Mouse (Mus musculus) kidney, embryonic 15.5 days (tissue): ENCODE results near the gene Gm47985. TPM values are rescaled to one million over a fixed set of nuclear protein-coding genes. Genes with fewer than 3 reads are reported as not detected.
"Not testable (repeated sequence)": the region's sequence is repeated elsewhere in the genome, so short reads cannot be mapped to it uniquely, and the experiment has no call there.

Experiments used
- ATAC-seq: fragments of 200-750 bp; cut with Nextera tagmentation; replicated peaks from 2 replicates; pipeline ENCODE4 v1.8.0; 2017; ENCODE audit warnings: moderate TSS enrichment; ENCODE audit not compliant: low FRiP score
- H3K27ac ChIP-seq: fragments of 300-500 bp; sonication (generic); 2 replicates; pipeline ENCODE4 v1.5.1; 2015; ENCODE audit warnings: mild to moderate bottlenecking, inconsistent platforms
- H3K27me3 ChIP-seq: fragments of 300-500 bp; sonication (generic); 2 replicates; pipeline ENCODE4 v1.6.1; 2015; ENCODE audit warnings: inconsistent platforms
- H3K36me3 ChIP-seq: fragments of 300-500 bp; sonication (generic); 2 replicates; pipeline ENCODE4 v1.6.1; 2015; ENCODE audit warnings: inconsistent platforms
- H3K4me1 ChIP-seq: fragments of 300-500 bp; sonication (generic); 2 replicates; pipeline ENCODE4 v1.6.1; 2015; ENCODE audit warnings: inconsistent platforms
- H3K4me2 ChIP-seq: fragments of 300-500 bp; sonication (generic); 2 replicates; pipeline ENCODE4 v1.6.1; 2015; ENCODE audit warnings: moderate library complexity, mild to moderate bottlenecking, inconsistent platforms
- H3K4me3 ChIP-seq: fragments of 300-500 bp; sonication (generic); replicated peaks from 2 replicates; pipeline ENCODE4 v1.5.1; 2015; ENCODE audit warnings: mild to moderate bottlenecking, inconsistent platforms
- H3K9ac ChIP-seq: fragments of 300-500 bp; sonication (generic); 2 replicates; pipeline ENCODE4 v1.6.1; 2015; ENCODE audit warnings: mild to moderate bottlenecking, inconsistent platforms
- H3K9me3 ChIP-seq: fragments of 300-500 bp; sonication (generic); replicated peaks from 2 replicates; pipeline ENCODE4 v1.6.1; 2016; ENCODE audit warnings: inconsistent platforms
- WGBS: fragments of 180-500 bp; shearing (Covaris S2); methylation state at CpG from one replicate; pipeline ENCODE4 v1.1.7; 2015; ENCODE audit warnings: mixed read lengths; 5-methylcytosine and 5-hydroxymethylcytosine counted together
- polyA plus RNA-seq: library from polyadenylated mRNA; unstranded; fragments of >200 nt; fragmentation: Nextera tagmentation; extraction: Ambion mirVana; gene quantifications from 2 replicates; pipeline ENCODE4 v1.2.1, GENCODE M21; 2015

Gene Gm47985
- polyA plus RNA-seq, 1 experiment from 2014 or later = 0.22 TPM

DNA sequence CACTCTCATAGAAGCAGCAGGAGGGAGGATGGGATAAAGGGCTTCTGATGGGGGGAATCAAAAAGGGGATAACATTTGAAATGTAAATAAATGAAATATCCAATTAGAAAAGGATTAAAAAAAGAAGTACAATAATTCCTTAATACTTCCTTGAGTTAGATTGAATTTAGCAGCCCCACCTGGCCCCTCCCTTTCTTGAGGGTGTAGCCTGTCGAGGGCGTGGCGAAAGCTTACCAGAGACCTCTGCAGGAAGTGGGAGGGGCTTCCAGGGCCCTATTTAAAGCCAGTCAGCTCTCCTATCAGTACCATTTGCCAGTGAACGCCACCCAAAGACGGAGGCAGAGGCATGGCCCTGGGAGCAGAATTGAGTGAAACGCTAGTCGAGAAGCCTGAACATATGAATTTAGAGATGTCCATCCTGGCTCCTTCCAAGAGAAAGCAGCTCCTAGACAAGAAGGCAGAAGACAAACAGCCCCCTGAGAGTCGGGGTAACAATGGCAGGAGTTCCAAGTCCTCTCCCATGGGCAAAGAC lies 27.6 kb downstream of the Gm47985 start, which contains the start of gene Gm47996:
Gene Gm47996 (plus strand): TSS at position 308 of the 532 bp plus-strand sequence.
- ATAC-seq, H3K4me2 ChIP-seq, H3K27me3 ChIP-seq, H3K9me3 ChIP-seq, H3K4me3 ChIP-seq, H3K36me3 ChIP-seq, H3K27ac ChIP-seq, H3K9ac ChIP-seq: not testable (repeated sequence)
- H3K4me1 ChIP-seq = peaks cover 11% of the 10 kb centered on the region
- 94% methylated on average over 5 of the region's 8 CpGs for WGBS

DNA sequence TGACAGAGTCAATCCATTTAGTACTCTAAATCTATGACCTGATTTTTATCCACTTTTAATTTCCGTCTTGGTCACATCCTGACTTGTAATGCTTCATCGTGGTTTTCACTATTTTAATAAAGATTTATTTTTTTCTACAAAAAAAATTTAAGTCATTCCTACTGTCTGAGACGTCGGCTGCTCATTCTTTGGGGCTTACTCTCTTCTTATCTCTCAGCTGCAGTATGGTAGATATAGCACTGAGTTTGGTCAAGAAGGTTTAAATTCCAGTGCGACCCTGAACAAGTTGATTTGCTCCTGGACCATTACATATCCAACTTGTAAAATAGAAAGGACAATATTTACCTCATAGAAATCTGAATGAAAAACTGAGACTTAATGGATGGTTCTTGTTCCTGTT lies 29.3 kb downstream of the Gm47985 start:
- not testable (repeated sequence) for H3K4me2 ChIP-seq, H3K27ac ChIP-seq, H3K9ac ChIP-seq, H3K9me3 ChIP-seq, H3K36me3 ChIP-seq, H3K27me3 ChIP-seq, H3K4me3 ChIP-seq, ATAC-seq
- peaks cover 25% of the 10 kb centered on the region for H3K4me1 ChIP-seq
- 88% methylated on average over 5 of the region's 5 CpGs for WGBS

DNA sequence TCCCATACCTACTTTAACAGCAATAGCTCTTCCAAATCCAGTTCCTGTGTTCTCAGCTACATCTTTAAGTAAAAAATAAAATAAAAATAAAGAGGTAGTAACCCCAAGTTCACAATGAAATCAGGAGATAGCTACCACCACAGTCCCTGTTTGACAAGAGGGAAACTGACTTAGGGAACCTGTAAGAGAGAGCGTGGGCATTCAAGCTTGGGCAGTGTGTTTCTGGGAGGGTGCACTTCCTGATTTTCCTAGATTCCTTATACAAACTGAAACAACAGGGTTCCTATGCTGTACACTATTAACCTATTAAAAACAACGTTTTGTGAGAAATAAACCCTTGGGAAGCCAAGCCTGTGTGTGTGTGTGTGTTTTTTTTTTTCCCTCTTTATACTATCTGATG lies 32.5 kb downstream of the Gm47985 start:
- Histone ChIP-seq H3K4me3 (no peak overlapping the region), H3K4me2 (no peak overlapping the region), H3K27me3 (no peaks in the 10 kb centered on the region), H3K4me1 (peaks cover 36% of the 10 kb centered on the region), H3K9me3 (no peaks in the 10 kb centered on the region), H3K36me3 (no peaks in the 10 kb centered on the region), H3K27ac (peak overlapping the region; percentile 7; the same call in 1 of the 2 replicates), H3K9ac (no peak overlapping the region)
- no peak for ATAC-seq
- WGBS = 54% methylated on average over 2 of the region's 2 CpGs

DNA sequence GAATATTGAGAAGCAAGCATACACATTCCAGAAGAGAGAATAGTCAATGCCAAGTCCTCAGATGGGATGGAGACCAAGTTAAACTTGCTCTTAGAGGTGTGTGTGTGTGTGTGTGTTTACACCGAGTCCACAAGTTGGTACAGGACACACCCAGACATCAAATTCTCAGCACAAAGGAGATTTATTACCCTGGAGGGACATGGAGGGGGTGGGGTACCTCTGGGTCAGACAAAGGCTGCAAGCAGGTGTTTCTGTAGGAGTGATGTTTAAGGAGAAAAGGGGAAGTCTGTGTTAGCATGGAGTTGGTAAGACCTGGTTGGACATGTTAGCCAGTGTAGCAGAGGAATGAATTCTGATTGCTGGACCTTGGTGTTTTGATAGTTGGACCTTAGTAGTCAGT lies 33.6 kb downstream of the Gm47985 start:
- 24% methylated on average over 1 of the region's 1 CpGs for WGBS
- Histone ChIP-seq H3K27me3 (no peaks in the 10 kb centered on the region), H3K4me3 (no peak overlapping the region), H3K9me3 (no peaks in the 10 kb centered on the region), H3K9ac (no peak overlapping the region), H3K4me2 (no peak overlapping the region), H3K27ac (peak overlapping the region; percentile 89), H3K36me3 (no peaks in the 10 kb centered on the region), H3K4me1 (peaks cover 36% of the 10 kb centered on the region)
- ATAC-seq = peak; percentile 50

DNA sequence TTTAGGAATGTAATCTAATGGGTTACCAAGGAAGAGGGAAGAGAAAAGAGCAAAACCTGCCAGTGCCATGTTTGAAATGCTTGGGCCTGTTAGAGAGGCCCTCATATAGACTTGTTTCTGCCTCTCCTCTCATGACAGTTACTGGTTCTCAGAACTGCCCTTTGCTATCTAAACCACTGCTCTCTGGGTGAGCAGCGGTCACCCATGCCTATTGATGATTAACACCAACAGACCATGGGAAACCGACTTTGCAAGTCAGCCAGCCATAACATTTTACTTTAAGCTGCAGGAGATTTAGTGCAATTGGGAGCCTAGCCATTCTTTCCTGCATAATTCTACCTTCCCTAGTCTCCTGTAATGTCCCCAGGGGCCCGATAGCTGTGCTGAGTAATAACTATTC lies 34.1 kb downstream of the Gm47985 start:
- no peak overlapping the region for H3K9ac ChIP-seq
- peaks cover 36% of the 10 kb centered on the region for H3K4me1 ChIP-seq
- no peak overlapping the region for H3K4me2 ChIP-seq
- no peaks in the 10 kb centered on the region for H3K27me3 ChIP-seq
- no peak overlapping the region for H3K4me3 ChIP-seq
- H3K27ac ChIP-seq = peak overlapping the region; percentile 89
- ATAC-seq = peak; percentile 93
- 35% methylated on average over 3 of the region's 3 CpGs for WGBS
- H3K9me3 ChIP-seq = no peaks in the 10 kb centered on the region
- H3K36me3 ChIP-seq = no peaks in the 10 kb centered on the region

DNA sequence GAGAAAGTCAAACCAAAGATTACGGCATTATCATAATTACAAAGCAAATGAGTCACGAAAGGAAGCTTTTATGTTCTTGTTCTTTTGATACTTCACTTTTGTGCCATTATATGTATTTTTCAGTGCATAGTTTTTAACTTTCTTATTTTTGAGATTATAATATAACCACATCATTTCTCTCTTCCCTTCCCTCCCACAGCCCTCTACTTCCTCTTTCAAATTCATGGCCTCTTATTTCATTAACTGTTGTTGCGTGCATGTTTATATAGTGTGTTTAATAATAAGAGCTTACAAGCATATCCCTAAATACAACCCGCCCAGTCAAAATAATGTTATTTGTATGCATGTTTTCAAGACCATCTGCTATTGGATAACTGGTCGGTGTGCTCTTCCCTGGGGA lies 36.7 kb downstream of the Gm47985 start:
- H3K4me2 ChIP-seq = no peak overlapping the region
- no peak overlapping the region for H3K4me3 ChIP-seq
- no peak overlapping the region for H3K9ac ChIP-seq
- no peaks in the 10 kb centered on the region for H3K27me3 ChIP-seq
- peaks cover 33% of the 10 kb centered on the region for H3K4me1 ChIP-seq
- WGBS = 94% methylated on average over 5 of the region's 5 CpGs
- H3K27ac ChIP-seq = no peak overlapping the region
- H3K9me3 ChIP-seq = no peaks in the 10 kb centered on the region
- H3K36me3 ChIP-seq = no peaks in the 10 kb centered on the region
- no peak for ATAC-seq

DNA sequence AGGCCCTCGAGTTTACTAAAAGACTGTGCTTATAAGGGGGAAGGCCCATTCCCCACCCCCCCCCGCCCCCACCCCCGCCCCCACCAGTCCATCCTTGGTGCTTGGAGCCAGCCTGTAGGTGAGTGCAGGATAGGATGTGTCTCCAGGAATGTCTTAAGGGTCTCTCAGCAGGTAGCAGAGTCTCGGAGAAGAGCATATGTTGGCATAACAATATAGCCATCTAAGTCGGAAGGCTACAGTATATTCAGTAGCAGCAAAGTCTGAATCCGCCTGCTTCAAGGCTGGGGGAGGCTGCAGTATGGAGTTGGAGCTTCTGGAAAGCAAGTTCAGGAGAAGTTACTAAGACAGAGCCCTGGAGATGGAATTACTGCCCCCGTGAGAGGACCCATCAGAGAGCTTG lies 37.8 kb downstream of the Gm47985 start:
- Histone ChIP-seq H3K9me3 (no peaks in the 10 kb centered on the region), H3K4me1 (peaks cover 24% of the 10 kb centered on the region), H3K4me2 (no peak overlapping the region), H3K36me3 (no peaks in the 10 kb centered on the region), H3K27ac (no peak overlapping the region), H3K27me3 (no peaks in the 10 kb centered on the region), H3K9ac (no peak overlapping the region), H3K4me3 (no peak overlapping the region)
- WGBS = 79% methylated on average over 7 of the region's 7 CpGs
- no peak for ATAC-seq

DNA sequence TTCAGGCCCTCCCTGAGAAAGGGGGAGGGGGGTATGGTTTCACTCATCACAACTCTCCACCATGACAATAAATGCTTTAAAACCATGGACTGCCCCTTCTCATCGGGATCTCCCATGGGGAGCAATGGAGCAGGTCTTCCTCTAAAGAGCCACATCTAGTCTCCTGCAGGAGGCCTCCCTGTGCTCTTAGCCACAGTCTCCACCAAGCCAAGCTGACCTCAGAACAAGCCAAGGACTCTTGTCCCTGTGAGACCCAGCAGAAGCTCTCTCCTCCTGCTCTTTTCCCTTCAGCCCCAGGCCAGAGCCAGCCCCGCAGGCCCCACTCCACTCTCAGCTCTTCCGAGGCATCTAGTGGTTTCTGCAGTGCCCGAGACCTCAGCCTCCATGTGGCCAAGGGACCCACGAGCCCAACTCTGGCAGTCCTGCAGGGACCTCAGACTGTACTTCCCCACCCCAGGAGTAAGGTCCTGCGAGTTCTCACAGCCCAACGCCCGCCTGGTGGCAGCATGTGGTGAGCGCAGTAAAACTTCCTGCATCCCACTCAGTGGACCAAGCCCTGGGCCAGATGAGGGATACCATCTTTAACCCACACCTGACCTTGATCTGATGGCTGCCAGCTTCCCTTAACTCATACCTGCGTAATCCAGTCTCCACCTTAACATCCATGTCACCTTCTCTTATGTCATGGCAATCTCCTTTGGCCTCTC lies 40.4 kb downstream of the Gm47985 start:
- Histone ChIP-seq H3K27me3 (no peaks in the 10 kb centered on the region), H3K27ac (no peak overlapping the region), H3K4me3 (no peak overlapping the region), H3K9ac (no peak overlapping the region), H3K9me3 (no peaks in the 10 kb centered on the region), H3K4me2 (no peak overlapping the region), H3K36me3 (no peaks in the 10 kb centered on the region), H3K4me1 (0 out of 2 replicates have a peak, but pooled peaks cover 2% of the 10 kb centered on the region)
- 0 out of 2 replicates have a peak, but pooled peaks have one; percentile 14 for ATAC-seq
- WGBS = 86% methylated on average over 10 of the region's 10 CpGs

DNA sequence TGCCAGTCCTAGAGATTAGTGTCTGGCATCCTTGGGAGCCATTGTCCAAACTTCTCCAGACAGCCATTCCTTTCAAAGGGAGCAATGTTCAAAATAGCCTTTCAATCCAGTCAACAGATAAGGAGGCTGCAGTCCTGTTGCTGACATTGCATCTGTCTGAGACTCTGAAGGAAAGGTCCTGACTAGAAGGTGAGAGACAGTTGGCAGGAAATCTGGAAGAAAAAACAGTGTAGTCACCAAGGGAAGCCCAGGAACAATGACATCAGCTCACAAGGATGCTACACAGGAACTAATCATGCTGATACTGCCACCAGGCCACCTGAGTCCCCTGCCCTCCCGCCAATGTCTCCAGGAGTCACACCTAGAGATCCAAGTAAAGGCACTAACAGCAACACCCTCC lies 41.0 kb downstream of the Gm47985 start:
- Histone ChIP-seq H3K4me2 (no peak overlapping the region), H3K9me3 (no peaks in the 10 kb centered on the region), H3K9ac (no peak overlapping the region), H3K36me3 (no peaks in the 10 kb centered on the region), H3K27ac (no peak overlapping the region), H3K27me3 (no peaks in the 10 kb centered on the region), H3K4me1 (no peaks in the 10 kb centered on the region), H3K4me3 (no peak overlapping the region)
- no peak for ATAC-seq
- WGBS = 63% methylated on average over 1 of the region's 1 CpGs

DNA sequence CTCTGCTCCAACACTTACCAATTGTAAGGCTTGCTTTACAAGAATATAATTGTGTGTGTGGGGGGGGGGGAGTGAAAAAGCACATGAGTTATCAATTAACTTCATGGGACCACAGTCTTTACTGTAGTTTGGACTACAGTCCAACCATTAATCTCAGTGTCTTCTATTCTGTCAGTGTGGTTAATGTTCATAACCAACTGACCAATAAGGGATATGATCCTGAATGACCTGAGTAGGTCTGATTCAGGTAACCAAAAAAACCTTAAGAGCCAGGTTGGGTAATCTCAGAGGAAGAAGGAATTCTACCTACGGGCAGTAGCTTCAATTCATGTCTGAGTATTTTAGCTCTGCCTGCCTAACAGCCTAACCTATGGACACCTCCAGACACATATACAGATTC lies 42.2 kb downstream of the Gm47985 start:
- no peak; the same call in 1 of the 2 replicates for ATAC-seq
- Histone ChIP-seq H3K27me3 (no peaks in the 10 kb centered on the region), H3K27ac (no peak overlapping the region), H3K9ac (no peak overlapping the region), H3K4me3 (no peak overlapping the region), H3K36me3 (no peaks in the 10 kb centered on the region), H3K4me1 (no peaks in the 10 kb centered on the region), H3K4me2 (no peak overlapping the region), H3K9me3 (no peaks in the 10 kb centered on the region)
- WGBS = 79% methylated on average over 1 of the region's 1 CpGs

DNA sequence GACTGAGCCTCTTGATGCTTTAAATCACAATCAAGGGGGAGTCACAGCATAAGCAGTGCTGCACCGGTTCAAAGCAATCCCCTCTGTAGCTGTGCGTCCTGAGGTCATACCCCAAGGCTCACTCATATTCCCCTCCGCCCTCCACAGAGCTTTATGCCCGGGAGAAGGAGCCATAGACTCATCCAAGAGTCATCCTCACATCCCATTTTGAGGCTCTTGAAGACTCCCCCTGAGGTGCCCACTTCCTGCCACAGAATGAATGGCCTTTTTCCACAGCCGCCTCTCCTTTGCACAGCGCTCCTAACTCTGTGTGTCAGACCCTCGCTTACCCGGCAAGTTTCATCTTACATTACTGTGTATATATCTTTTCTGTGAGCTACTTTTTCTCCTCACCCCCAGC lies 45.2 kb downstream of the Gm47985 start:
- Histone ChIP-seq H3K9ac (no peak overlapping the region), H3K27me3 (no peaks in the 10 kb centered on the region), H3K9me3 (no peaks in the 10 kb centered on the region), H3K4me1 (no peaks in the 10 kb centered on the region), H3K36me3 (no peaks in the 10 kb centered on the region), H3K4me3 (no peak overlapping the region), H3K4me2 (no peak overlapping the region), H3K27ac (no peak overlapping the region)
- WGBS = 61% methylated on average over 8 of the region's 8 CpGs
- ATAC-seq = no peak

DNA sequence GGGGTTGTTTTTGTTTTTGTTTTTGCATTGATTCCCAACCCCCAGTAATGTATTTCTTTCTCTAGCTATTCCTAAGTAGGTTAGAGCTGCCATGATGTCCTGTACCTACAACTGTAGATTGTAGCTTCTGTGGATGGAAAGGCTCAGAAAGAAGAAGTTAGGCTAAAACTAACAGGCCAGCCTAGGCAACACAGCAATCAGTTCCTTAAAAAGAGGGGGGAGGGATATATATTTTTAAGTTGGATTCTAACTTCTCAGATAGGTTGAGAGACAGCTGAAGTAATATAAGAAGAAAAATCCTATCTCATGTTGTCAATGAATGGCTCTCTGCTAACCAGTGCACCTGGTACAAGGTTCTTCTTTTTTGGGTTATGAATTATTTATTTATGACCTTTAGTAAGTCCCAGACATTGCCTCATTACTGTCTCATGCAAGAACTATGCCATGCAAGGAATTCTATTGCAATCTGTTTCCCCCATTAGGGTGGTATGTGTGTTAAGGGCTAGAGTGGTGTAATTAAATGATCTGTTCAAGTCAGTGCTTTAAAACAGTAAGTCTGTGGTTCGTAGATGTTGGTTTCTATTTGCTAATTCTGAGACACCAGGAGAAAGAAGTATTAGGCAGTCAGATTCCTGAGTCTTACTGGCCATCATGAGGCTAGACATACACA lies 46.1 kb downstream of the Gm47985 start:
- H3K27me3 ChIP-seq = no peaks in the 10 kb centered on the region
- no peaks in the 10 kb centered on the region for H3K4me1 ChIP-seq
- no peak overlapping the region for H3K4me3 ChIP-seq
- H3K36me3 ChIP-seq = no peaks in the 10 kb centered on the region
- no peak overlapping the region for H3K9ac ChIP-seq
- no peaks in the 10 kb centered on the region for H3K9me3 ChIP-seq
- no peak for ATAC-seq
- H3K4me2 ChIP-seq = no peak overlapping the region
- 76% methylated on average over 1 of the region's 1 CpGs for WGBS
- no peak overlapping the region for H3K27ac ChIP-seq
